Mouse (Mus musculus) heart, adult 9 months (tissue): ENCODE data around the gene Gpatch11.
"Not testable (repeated sequence)": the region's sequence is repeated elsewhere in the genome, so short reads cannot be mapped to it uniquely, and the experiment has no call there.

Experiments
- DNase-seq, 2 experiments: peaks; one replicate each; pipeline ENCODE4 v3.0.0; 2022; ENCODE audit warnings: low spot score in 2 of 2

Gene Gpatch11

DNA sequence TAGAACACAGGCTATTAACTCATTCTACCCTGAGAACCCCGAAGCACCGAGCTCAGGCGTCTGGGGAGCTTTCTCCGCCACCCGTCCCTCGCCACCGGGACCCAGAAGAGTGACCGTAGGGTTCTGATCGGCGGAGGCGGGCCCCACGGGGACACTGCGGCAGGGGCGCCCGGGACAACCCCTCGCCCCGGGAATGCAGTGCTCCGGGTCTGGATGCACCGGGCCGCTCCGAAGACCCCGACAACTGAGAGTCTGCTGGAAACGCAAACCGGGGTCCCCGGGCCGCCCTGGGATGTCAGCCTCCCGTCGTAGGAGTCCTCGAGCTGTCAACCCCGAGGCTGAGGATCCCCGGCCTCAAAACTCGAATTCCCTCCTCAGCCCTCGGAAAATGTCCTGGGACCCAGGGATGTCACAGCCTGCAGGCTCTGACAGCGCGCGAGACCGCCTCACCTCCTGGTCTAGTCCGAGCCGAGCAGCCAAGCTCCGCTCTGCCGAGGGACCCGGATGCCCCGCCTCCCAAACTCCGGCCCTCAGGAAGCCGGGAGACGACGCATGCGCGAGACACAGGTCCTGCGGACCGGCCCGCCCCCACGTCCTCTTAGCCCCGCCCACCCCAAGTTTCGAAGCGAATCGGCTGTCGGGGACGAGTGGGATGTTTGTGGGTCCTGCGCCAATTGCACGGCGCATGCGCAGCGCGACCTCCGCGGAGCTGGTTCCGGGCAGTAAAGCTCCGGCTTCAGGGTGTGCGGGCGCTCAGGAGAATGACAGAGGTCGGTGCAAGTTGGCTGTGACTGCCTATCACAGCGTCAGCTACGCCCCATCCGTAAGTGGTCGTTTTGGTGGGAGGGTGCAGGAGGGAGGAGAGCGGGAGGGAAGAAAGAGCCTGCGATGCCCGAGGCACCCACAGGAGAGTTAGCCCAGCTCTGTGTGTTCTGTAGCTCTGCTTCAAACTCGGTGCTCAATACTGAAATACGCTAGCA lies at the start of gene Gpatch11, which contains the start of gene Heatr5b:
Gene Gpatch11 (plus strand): TSS at position 712 of the 980 bp plus-strand sequence.
Gene Heatr5b (minus strand): TSS at position 509 of the 980 bp plus-strand sequence.
- peak; percentile 97 for DNase-seq

DNA sequence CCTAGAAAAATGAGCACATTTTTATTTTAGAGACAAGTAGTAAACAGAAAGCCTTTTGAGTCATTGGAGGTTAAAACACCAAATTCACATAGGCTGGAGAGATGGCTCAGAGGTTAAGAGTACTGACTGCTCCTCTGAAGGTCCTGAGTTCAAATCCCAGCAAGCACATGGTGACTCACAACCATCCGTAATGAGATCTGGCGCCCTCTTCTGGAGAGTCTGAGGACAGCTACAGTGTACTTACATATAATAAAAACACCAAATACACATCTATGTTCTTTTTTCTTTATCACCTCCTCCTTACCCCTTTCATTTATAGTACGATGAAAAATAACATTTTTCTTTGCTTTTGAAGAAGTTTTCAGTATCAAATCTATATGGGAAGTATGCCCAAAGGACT lies 47.1 kb upstream of the Gpatch11 start:
- DNase-seq: not testable (repeated sequence)

DNA sequence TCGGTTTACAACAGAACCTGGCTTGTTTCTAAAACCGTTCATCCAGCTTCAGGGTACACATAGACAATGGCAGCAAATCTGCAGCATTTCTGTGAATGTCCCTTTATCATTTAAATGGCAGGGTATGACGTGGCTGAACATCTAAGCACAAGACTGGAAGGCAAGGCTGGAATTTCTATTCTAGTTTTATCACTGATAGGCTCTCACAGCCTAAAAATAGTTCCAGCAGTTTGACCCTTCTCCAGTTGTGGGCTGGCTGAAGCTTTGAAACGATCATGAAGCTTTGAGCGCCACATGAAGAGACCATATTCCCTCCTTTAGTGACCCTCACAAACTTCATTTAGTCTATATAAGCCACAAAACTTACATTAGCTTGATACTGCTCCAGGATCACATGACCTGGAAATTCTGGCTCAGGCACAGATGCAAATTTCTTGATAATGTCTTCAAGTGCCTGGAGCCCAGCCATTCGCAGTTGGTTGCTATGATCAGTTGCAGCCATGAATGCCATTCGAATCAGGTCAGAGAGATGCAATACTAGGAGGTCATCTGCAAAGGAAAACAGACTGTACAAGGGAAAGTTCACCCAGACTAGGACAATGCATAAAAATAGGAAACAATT lies 44.2 kb upstream of the Gpatch11 start:
- peak; percentile 36 to 50 for DNase-seq

DNA sequence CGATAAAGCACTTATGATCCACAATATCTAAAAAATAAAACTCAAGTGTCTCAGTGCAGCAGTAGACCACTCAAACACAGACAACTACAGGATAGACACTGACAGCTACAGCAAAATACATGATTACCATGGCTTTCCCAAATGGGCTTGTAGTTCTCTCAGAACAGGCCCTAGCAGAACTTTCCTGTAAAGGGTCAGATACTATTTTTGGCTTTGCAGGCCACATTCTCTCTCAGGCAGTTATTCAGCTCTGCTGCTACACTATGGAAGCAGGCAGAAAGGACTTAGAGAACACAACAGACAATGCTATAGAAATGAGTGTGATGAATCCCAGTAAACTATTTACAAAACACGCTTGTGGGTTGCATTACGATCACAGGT lies 43.7 kb upstream of the Gpatch11 start:
- DNase-seq: peak; percentile 8 to 24

DNA sequence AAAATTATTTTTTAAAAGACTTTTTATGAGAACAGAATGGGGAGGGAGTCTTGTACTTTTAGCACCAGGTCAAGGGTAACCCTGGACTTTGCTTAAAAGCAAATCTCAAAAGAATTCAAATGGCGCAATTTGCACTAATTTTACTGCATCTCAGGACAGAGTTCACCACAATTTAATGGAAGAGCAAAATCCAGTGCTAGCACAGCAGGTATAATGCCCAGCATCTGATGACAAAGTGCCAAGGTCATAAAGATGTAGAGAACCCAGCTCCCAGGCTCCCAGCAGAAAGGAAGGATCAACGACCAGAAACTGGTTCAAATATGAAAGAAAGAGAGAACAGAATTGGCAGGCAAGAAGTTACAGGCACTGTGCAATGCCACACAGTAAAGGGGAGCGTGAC lies 43.2 kb upstream of the Gpatch11 start:
- DNase-seq: no peak

DNA sequence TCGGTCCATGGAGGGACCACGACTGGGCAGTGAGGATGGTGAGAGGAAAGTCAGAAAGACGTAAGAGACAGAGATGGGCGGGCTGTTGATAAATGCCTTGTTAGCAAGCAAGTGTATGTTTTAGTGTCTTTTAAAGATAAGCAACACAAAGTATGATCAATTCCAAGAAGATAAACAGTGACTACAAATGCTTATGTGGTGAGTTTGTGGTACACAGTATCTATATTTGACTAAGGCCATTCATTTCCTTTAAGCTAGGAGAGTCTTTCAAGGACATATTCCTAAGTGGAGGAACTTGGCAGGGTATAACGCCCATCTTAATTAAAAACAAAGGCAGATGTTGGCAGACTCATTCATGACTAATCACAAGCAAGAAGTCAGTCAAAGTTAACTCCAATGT lies 41.0 kb upstream of the Gpatch11 start:
- DNase-seq: no peak

DNA sequence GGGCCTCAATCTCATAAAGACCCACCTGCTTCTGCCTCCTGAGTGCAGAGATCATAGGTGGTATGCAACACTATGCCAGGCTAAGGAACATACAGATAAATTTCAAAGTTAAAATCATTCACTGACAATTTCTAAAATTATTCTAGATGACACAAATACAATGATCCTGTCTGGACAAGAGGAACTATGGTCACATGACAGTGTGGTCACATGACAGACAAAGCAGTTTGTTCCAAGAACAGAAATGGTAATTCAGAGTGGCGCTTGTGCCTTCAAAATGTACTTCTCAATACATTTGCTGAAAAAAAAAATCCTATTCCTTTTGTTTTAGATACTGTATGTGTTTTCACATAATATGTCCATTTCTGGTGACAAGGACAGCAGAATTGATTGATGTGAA lies 38.1 kb upstream of the Gpatch11 start:
- DNase-seq: no peak

DNA sequence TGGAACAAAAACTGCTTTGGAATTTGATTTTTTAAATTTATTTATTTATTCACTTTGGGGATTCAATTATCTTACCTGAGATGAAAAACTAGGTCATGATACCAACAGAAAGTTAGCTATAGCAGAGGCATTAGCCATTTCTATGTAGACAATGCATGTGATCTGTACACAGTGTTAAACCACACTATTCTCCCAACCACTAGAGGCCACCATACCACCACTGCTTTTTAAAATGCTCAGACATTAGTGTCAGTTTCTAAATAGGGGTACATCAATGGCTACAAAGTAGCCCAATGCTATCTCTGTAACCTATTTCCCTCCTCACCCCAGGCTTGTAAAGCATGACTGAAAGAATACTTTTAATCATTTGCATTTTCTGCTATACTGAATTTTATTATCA lies 26.3 kb upstream of the Gpatch11 start:
- no peak for DNase-seq

DNA sequence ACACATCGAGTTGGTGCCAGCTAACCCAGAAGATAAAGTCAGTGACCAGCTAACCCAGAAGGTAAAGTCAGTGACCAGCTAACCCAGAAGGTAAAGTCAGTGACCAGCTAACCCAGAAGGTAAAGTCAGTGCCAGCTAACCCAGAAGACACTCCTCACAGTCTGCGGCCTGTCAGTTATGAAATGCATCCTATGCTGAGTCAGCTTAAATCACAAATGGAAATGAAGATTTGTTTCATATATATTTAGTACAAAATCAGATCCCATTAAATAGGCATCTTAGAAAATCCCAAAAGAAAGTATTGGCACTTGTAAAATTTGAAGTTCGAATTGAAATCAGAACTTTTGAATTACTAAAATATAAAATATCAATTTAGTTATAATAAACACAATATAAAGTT lies 25.8 kb upstream of the Gpatch11 start:
- DNase-seq: no peak

DNA sequence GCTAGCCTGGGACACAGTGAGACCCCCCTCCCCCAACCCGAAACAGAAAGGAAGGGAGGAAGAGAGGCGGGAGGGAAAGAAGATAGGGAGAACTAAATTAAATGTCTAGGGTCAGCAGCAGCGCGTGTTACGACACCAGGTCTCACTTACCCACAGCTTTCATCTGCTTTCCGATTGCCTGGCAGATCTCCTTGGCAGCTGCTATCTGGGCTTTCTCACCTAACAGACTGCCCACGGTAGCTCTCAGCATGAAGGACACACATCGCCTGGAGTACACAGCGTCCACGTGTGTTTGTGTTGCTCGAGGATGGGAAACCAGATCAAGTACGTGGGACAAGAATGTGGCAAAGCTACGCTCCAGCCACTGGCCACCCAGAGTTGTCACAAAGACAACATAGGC lies 11.0 kb upstream of the Gpatch11 start:
- DNase-seq: no peak

DNA sequence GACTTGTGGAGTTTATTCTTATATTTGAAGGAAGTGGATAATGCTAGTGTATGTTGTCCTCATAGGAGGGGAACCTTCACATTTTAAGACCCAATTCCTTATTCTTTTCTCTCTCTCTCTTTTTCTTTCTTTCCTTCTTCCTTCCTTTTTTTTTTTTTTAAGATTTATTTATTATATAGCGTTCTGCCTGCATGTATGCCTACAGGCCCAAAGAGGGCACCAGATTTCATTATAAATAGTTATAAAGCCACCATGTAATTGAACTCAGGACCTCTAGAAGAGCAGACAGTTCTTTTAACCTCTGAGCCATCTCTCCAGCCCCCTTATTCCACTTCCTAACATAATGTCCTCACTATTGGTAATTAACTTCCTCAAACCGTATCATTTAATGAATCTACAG lies 689 bp downstream of the Gpatch11 start:
- no peak for DNase-seq

DNA sequence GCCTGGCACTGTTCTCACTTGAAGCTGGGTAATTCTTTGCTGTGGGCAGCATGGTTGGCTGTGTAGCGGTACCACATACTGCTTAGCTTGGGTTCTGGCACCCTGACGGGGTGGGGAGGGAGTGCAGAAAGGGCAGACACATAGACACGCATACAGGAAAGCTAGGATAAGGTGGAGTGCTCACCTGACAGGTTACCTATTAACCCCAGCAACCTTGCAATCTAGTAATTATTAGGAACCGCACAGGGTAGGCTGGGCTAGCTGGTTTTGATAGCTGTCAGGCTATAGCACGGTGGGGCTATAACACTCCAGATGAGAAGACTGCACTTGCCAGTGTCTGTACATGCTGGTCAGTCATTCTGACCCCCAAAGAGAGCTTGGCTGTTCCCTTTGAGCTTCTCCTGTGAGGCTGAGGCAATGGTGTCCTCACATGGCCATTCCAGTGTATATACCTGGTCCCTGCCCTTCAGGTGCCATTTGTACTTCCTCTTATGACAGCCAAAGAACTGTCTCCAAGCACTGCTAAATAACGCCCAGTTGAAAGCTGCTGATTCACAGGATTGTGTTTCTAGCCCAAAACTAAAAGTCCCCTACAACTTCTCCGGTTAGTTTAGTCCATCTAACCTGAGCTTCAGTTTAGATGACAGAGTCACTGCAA lies 7.0 kb downstream of the Gpatch11 start:
- DNase-seq: no peak

DNA sequence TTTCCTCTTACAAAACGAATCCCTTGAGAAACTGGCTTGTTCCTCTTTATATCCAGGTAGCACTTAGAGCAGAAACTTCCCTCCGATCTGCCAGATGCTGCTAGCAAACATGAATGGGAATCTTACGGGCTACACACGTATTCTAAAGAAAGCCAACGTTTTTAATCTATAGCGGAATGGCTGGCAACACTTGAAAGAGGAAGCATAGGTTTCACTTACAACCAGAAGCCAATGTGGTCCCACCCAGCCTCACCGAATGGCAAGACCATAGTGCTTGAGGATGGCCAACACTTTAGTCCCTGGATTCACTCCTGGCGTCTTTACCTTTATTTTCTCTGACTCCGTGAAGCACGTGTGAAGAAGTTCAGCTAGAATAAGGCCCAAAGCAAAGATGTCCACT lies 20.9 kb downstream of the Gpatch11 start:
- DNase-seq: no peak

DNA sequence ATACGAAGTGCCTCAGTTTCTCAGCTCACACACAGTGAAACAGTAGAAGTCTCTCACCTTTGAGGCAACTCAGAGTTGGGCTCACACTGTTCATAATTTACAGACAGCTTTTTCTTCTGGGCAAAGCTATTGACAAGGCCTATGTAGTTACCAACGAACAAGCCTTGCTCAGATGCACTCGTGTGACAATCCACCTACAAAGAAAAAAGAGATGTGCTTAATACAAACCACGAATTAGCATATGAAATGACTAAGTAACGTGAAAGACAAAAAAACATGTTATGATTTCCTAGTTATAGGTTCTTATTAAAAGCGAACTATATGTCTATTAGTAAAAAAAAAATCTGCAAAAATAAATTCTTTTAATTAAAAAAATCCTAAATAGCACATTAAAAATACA lies 38.5 kb downstream of the Gpatch11 start:
- no peak for DNase-seq

DNA sequence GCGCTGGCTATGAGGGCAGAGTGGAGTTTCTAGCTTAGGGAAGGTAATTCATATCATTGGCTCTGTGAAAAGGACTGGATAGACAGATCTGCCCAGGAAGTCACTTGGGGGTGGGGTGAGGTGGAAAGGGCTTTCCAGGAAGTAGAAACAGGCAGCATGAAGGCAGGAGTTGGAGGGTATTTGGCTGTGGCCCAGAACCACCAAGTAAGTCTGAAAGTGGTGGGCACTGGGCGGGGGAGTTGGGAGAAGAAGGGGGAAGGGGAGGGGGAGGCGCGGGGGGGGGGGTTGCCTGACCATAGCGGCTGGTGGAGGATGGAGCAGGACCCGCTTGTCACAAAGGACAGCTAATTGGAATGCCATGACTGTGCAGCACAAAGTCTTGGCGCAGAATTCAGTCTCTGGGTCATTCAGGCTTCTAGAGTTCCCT lies 46.5 kb downstream of the Gpatch11 start:
- DNase-seq: no peak

DNA sequence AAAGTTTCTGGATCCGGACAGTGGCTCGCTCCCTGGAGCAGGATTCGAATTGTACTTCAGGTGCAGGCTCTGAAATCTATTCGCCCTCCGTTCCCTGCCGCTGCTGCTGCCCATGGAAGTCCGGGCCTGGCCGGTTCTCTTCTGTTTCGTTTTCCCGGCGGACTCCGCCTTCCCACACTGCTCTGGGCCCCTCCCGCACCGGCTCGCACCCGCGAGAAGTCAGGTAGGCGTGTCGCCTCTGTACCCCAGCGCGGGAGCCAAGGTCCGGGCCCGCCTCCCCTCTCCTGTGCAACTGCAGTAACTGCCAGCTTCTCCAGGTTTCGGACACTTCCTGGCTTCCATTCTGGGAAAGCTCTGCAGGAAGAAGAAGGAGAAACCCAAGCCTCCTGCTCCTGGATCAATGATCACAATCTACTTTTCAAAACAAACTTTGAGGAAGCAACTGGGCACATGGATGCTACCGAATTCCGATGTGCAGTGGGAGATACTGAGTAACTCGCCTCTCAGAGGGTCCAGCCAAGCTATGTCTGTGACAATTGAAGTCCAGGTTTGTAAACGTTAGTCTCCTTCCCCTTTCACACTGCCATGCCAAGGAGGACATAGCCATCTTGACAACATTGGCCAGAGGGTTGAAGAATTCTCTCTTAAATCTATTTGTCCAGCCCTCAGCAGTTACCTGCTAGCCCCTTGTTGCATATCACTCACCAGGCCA lies 47.2 kb downstream of the Gpatch11 start, which contains the start of gene Eif2ak2:
Gene Eif2ak2 (minus strand): TSS at position 173 of the 712 bp plus-strand sequence.
- peak; percentile 85 to 88 for DNase-seq

DNA sequence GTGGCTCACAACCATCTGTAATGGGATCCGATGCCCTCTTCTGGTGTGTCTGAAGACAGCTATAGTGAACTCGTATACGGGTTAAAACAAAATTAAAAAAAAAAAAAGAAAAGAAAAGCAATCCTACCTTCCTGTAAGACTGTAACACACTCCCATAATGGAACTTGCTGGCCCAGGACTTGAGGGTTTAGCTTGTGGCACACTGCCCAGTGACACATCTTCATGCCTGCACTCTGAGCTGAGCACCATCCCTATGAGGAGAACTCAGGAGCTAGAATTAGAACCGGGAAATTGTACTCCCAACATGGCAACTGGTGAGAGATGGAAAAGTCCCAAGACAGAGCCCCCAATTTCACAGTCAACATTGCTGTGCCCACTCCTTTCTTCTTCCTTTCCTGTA lies 47.9 kb downstream of the Gpatch11 start:
- DNase-seq: no peak

DNA sequence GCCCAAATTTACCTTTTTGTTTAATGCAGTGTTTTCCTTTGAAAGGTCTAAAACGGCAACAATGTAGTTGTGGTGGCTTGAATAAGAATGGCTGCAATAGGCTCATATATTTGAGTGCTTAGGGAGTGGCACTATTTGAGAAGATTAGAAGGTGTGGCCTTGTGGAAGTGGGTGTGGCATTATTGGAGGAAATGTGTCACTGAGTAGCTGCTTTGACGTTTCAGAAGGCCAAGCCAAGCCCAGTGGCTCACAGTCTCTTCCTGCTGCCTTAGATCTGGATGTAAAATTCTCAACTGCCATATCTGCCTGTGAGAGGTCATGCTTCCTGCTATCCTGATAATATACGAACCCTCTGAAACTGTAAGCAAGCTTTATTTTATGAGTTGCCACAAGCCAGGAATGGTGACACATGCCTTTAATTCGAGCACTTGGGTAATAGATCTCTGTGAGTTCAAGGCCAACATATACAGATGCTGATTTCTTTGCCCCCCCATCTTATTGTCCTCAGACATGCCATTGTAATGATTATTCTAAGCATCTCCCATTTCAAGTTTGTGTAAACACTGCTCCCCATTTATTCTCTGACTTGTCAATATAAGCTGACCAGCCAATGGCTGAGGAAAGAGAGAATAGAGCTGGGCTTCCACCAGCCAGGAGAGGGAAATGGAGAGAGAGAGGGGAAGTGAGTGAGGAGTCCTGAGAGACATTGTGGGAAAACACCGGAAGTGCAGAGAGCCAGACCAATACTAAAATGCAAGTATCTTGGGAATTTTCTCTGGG lies 50.1 kb downstream of the Gpatch11 start:
- DNase-seq: no peak

DNA sequence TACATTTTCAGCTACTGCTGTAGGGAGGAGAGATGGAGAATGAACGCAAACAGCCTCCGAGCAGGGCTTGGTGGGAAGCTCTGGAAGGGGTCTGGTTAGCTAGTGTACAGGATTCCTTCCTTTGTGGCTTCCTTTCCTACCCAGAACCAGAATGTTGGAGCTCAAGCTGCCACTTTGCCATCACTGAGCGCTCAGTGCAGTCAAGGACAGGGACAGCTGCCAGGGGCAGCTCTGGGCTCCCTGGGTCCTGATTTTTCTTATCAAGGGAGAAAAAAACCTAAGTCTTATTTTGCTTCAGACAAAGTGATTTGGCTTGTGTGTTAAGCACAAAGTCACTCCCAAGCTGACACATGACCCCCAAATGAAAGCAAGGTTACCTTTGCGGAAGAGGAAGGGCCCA lies 53.2 kb downstream of the Gpatch11 start:
- no peak for DNase-seq

DNA sequence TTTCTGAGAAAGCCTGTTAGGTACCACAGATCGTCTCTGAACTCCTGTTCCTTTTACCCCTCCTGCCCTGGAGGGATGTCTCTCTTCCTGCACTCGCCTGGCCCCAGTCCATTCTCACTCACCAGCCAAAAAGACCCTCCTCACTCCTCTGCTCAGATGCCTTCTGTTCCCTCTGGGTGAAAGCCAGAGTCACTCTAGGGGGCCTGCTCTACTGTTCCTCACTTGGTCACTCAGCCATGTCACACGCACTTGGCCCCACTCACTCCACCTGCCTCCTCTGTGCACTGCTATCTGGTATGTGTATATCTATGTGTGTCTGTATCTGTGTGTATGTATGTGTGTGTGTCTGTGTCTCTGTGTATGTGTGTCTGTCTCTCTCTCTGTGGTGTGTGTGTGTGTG lies 53.8 kb downstream of the Gpatch11 start:
- no peak for DNase-seq

DNA sequence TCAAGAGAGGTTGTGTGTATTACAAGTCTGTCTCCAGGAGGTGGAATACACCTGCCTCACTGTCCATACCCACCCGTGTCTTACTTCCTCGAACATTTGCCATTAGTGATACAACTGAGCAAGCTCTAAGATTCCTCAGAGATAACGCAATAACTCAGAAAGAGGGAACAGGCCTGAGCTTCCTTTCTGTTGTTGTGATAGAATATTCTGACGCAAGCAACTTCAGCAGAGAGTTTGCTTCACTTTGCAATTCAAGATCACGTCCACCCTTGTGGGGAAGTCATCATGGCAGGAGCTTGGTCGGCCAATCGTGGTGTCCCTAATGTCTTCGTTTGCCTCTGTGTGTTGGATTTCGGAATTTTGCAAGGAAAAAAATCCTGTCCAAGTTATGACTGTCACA lies 55.7 kb downstream of the Gpatch11 start:
- DNase-seq: no peak
